Mouse (Mus musculus) stomach, embryonic 14.5 days (tissue): ENCODE data around the gene Ifi27. TPM values are rescaled to one million over a fixed set of nuclear protein-coding genes. Genes with fewer than 3 reads are reported as not detected.

Source experiments
- ATAC-seq: fragments of 200-750 bp; cut with Nextera tagmentation; 2 replicates; pipeline ENCODE4 v1.8.0; 2017; ENCODE audit warnings: low read depth, moderate TSS enrichment; ENCODE audit not compliant: insufficient number of reproducible peaks, insufficient read depth, low FRiP score
- H3K27ac ChIP-seq: fragments of 300-500 bp; sonication (generic); 2 replicates; pipeline ENCODE4 v1.5.1; 2014; ENCODE audit warnings: mild to moderate bottlenecking, low read length, moderate library complexity, mixed read lengths
- H3K27me3 ChIP-seq: fragments of 300-500 bp; sonication (generic); 2 replicates; pipeline ENCODE4 v1.6.1; 2014; ENCODE audit warnings: low read length, control low read depth, mixed read lengths; ENCODE audit not compliant: control insufficient read depth, insufficient read depth
- H3K36me3 ChIP-seq: fragments of 300-500 bp; sonication (generic); 2 replicates; pipeline ENCODE4 v1.6.1; 2014; ENCODE audit warnings: mild to moderate bottlenecking, control low read depth, low read length, moderate library complexity, mixed read lengths; ENCODE audit not compliant: control insufficient read depth, insufficient read depth
- H3K4me1 ChIP-seq: fragments of 300-500 bp; sonication (generic); 2 replicates; pipeline ENCODE4 v1.6.1; 2014; ENCODE audit warnings: low read length, control low read depth, mixed read lengths; ENCODE audit not compliant: control insufficient read depth, insufficient read depth
- H3K4me2 ChIP-seq: fragments of 300-500 bp; sonication (generic); replicated peaks from 2 replicates; pipeline ENCODE4 v1.6.1; 2014; ENCODE audit warnings: low read depth, low read length, control low read depth
- H3K4me3 ChIP-seq: fragments of 300-500 bp; sonication (generic); 2 replicates; pipeline ENCODE4 v1.5.1; 2014; ENCODE audit warnings: low read depth, low read length, control low read depth
- H3K9ac ChIP-seq: fragments of 300-500 bp; sonication (generic); replicated peaks from 2 replicates; pipeline ENCODE4 v1.6.1; 2014; ENCODE audit warnings: low read depth, mild to moderate bottlenecking, control low read depth, low read length, moderate library complexity, mixed read lengths
- H3K9me3 ChIP-seq: fragments of 300-500 bp; sonication (generic); 2 replicates; pipeline ENCODE4 v1.6.1; 2016; ENCODE audit warnings: low read depth, low read length, control low read depth; ENCODE audit not compliant: control insufficient read depth
- WGBS: fragments of 180-500 bp; shearing (Covaris S2); extraction: QIAGEN DNeasy Blood & Tissue Kit; methylation state at CpG from one replicate; pipeline ENCODE4 v1.1.7; 2014; 5-methylcytosine and 5-hydroxymethylcytosine counted together
- polyA plus RNA-seq: library from polyadenylated mRNA; unstranded; fragments of >200 nt; fragmentation: Nextera tagmentation; extraction: Ambion mirVana; gene quantifications from 2 replicates; pipeline ENCODE4 v1.2.1, GENCODE M21; 2014

Ifi27 gene
- polyA plus RNA-seq = 46.6 and 55.7 TPM in 2 replicates

GRCm38 (mm10) chr12:103433986-103434731, at the start of gene Ifi27:
Gene Ifi27, plus strand, starts transcription at chr12:103434211.
- 0 out of 2 replicates have a peak, but pooled peaks cover 3% of the 10 kb centered on the region for H3K4me1 ChIP-seq
- H3K9me3 ChIP-seq = no peaks in the 10 kb centered on the region
- H3K36me3 ChIP-seq = no peaks in the 10 kb centered on the region
- no peaks in the 10 kb centered on the region for H3K27me3 ChIP-seq
- peak; percentile 95 for ATAC-seq
- WGBS = 42% methylated on average over 8 of the region's 8 CpGs
- peak within 1 kb of the TSS; percentile 36 for H3K4me2 ChIP-seq
- no peak within 1 kb of the TSS for H3K9ac ChIP-seq
- peak within 1 kb of the TSS; percentile 22 for H3K4me3 ChIP-seq
- H3K27ac ChIP-seq = peak within 1 kb of the TSS; percentile 85

- Histone ChIP-seq H3K4me1 (no peaks in the 10 kb centered on the region), H3K27ac (no peak within 1 kb of the TSS), H3K9me3 (no peaks in the 10 kb centered on the region), H3K4me2 (peak within 1 kb of the TSS; percentile 61), H3K9ac (peak within 1 kb of the TSS; percentile 67), H3K27me3 (no peaks in the 10 kb centered on the region), H3K4me3 (peak within 1 kb of the TSS; percentile 61), H3K36me3 (no peaks in the 10 kb centered on the region)
- ATAC-seq = peak; percentile 98
- under 1% methylated on average over 58 of the region's 58 CpGs for WGBS
Observed at GRCm38 (mm10) chr12:103388505-103389347, 45.3 kb upstream of the Ifi27 start, which contains the start of gene Otub2. Gene Otub2, plus strand, starts transcription at chr12:103388682.

- 77% methylated on average over 2 of the region's 2 CpGs for WGBS
- Histone ChIP-seq H3K36me3 (no peaks in the 10 kb centered on the region), H3K27ac (no peak overlapping the region), H3K27me3 (no peaks in the 10 kb centered on the region), H3K9ac (peak overlapping the region; percentile 67), H3K4me1 (no peaks in the 10 kb centered on the region), H3K9me3 (no peaks in the 10 kb centered on the region), H3K4me2 (peak overlapping the region; percentile 61), H3K4me3 (peak overlapping the region; percentile 61)
- ATAC-seq = no peak
Observed at GRCm38 (mm10) chr12:103389348-103389727, 44.7 kb upstream of the Ifi27 start.

GRCm38 (mm10) chr12:103389982-103390381, 44.0 kb upstream of the Ifi27 start:
- Histone ChIP-seq H3K4me2 (no peak overlapping the region), H3K36me3 (no peaks in the 10 kb centered on the region), H3K9me3 (no peaks in the 10 kb centered on the region), H3K4me1 (no peaks in the 10 kb centered on the region), H3K27ac (no peak overlapping the region), H3K27me3 (no peaks in the 10 kb centered on the region), H3K4me3 (no peak overlapping the region), H3K9ac (no peak overlapping the region)
- no peak for ATAC-seq
- 66% methylated on average over 4 of the region's 4 CpGs for WGBS

GRCm38 (mm10) chr12:103391098-103391497, 42.9 kb upstream of the Ifi27 start:
- H3K9ac ChIP-seq = no peak overlapping the region
- no peak for ATAC-seq
- no peak overlapping the region for H3K4me3 ChIP-seq
- H3K36me3 ChIP-seq = no peaks in the 10 kb centered on the region
- 58% methylated on average over 7 of the region's 7 CpGs for WGBS
- no peaks in the 10 kb centered on the region for H3K9me3 ChIP-seq
- no peaks in the 10 kb centered on the region for H3K27me3 ChIP-seq
- no peaks in the 10 kb centered on the region for H3K4me1 ChIP-seq
- H3K27ac ChIP-seq = no peak overlapping the region
- no peak overlapping the region for H3K4me2 ChIP-seq

- peak; percentile 54; the same call in 1 of the 2 replicates for ATAC-seq
- 25% methylated on average over 6 of the region's 6 CpGs for WGBS
- no peaks in the 10 kb centered on the region for H3K27me3 ChIP-seq
- H3K4me1 ChIP-seq = no peaks in the 10 kb centered on the region
- no peak overlapping the region for H3K4me3 ChIP-seq
- no peak overlapping the region for H3K4me2 ChIP-seq
- no peaks in the 10 kb centered on the region for H3K9me3 ChIP-seq
- H3K9ac ChIP-seq = no peak overlapping the region
- no peaks in the 10 kb centered on the region for H3K36me3 ChIP-seq
- H3K27ac ChIP-seq = no peak overlapping the region
Observed at GRCm38 (mm10) chr12:103393528-103393927, 40.5 kb upstream of the Ifi27 start.

GRCm38 (mm10) chr12:103395486-103396275, 38.3 kb upstream of the Ifi27 start:
- Histone ChIP-seq H3K4me2 (no peak overlapping the region), H3K27me3 (no peaks in the 10 kb centered on the region), H3K4me3 (no peak overlapping the region), H3K36me3 (no peaks in the 10 kb centered on the region; the same call in 1 of the 2 replicates), H3K27ac (no peak overlapping the region), H3K4me1 (no peaks in the 10 kb centered on the region), H3K9ac (no peak overlapping the region), H3K9me3 (no peaks in the 10 kb centered on the region)
- 62% methylated on average over 12 of the region's 12 CpGs for WGBS
- ATAC-seq = no peak

- H3K36me3 ChIP-seq = no peaks in the 10 kb centered on the region; the same call in 1 of the 2 replicates
- ATAC-seq = no peak
Observed at GRCm38 (mm10) chr12:103396751-103397150, 37.3 kb upstream of the Ifi27 start.

More at GRCm38 (mm10) chr12:103396751-103397150, 37.3 kb upstream of the Ifi27 start:
- Histone ChIP-seq H3K9ac (no peak overlapping the region), H3K27me3 (no peaks in the 10 kb centered on the region), H3K27ac (no peak overlapping the region), H3K9me3 (no peaks in the 10 kb centered on the region), H3K4me3 (no peak overlapping the region), H3K4me1 (no peaks in the 10 kb centered on the region), H3K4me2 (no peak overlapping the region)
- 65% methylated on average over 7 of the region's 7 CpGs for WGBS
